Mouse (Mus musculus) lung, postnatal 0 days (tissue): ENCODE data around the gene Osmr.

Experiments used
- CTCF ChIP-seq: IDR thresholded peaks from 2 replicates; pipeline ENCODE4 v1.5.1; 2016; ENCODE audit warnings: antibody characterized with exemption, mild to moderate bottlenecking
- EP300 ChIP-seq: IDR thresholded peaks from 2 replicates; pipeline ENCODE4 v1.6.1; 2016; ENCODE audit warnings: antibody characterized with exemption, mild to moderate bottlenecking, control low read depth

GRCm38 (mm10) chr15:6859781-6860180, 15.0 kb downstream of the Osmr start:
- TF ChIP-seq CTCF (no peak), EP300 (no peak)
